20 mouse cellular contexts compared by ENCODE assay signal in genomic region chr12:84650234-84650633, GRCm38 (mm10). TPM values are rescaled to one million over a fixed set of nuclear protein-coding genes. Genes with fewer than 3 reads are reported as not detected.
"Had no signal": no experiment of that assay in that cellular context is flagged by ENCODE, and none has a peak within 500 bp of the region (broad histone marks: within the 10 kb centered on the region; RNA-seq: fewer than 3 reads in every experiment).

No protein-coding gene starts in this region.

- H3K9me3 ChIP-seq: limb, embryonic 13.5 days; neural tube, embryonic 12.5 days; stomach, embryonic 15.5 days had no signal

- DNase-seq: kidney, adult 9 months; kidney, postnatal 36 days; layer of hippocampus, adult 9-11 months; layer of hippocampus, postnatal 36 days; lung, adult 18-20 months; midbrain, embryonic 14.5 days; right cerebral cortex, postnatal 4 days; spleen, adult 18-20 months; thymus, adult 18-20 months; thymus, postnatal 14 days had no signal

- H3K4me1 ChIP-seq: limb, embryonic 13.5 days; neural tube, embryonic 12.5 days; stomach, embryonic 15.5 days had no signal

- H3K4me3 ChIP-seq: limb, embryonic 13.5 days; neural tube, embryonic 12.5 days; stomach, embryonic 15.5 days had no signal

- H3K27ac ChIP-seq: kidney, postnatal 0 days; limb, embryonic 13.5 days; liver, embryonic 14.5 days; neural tube, embryonic 12.5 days; stomach, embryonic 15.5 days had no signal

- H3K27me3 ChIP-seq: neural tube, embryonic 12.5 days had no signal

- H3K36me3 ChIP-seq: limb, embryonic 13.5 days; neural tube, embryonic 12.5 days; stomach, embryonic 15.5 days had no signal

RNA-seq across cellular contexts. Expression of gene Vrtn, which starts 9.4 kb away (rescaled TPM):
- total RNA-seq: layer of hippocampus, adult 18-20 months; layer of hippocampus, postnatal 36 days; liver, adult 2 months; monocyte, adult 5-6 weeks; neutrophil, adult 5-6 weeks had no signal
- polyA plus RNA-seq: kidney, postnatal 0 days; liver, adult 2 months; liver, embryonic 14.5 days; lung, embryonic 16.5 days; midbrain, embryonic 14.5 days; neural tube, embryonic 12.5 days; stomach, embryonic 15.5 days had no signal

RNA-seq across cellular contexts. Expression of gene Syndig1l, which starts 48.4 kb away (rescaled TPM):
- total RNA-seq: liver, adult 2 months; monocyte, adult 5-6 weeks; neutrophil, adult 5-6 weeks had no signal
- polyA plus RNA-seq: kidney, postnatal 0 days; limb, embryonic 13.5 days; liver, adult 2 months; lung, embryonic 16.5 days had no signal
